Mouse (Mus musculus): ENCODE measurements around the gene Ctrl.
"Not testable (repeated sequence)": the region's sequence is repeated elsewhere in the genome, so short reads cannot be mapped to it uniquely, and the experiment has no call there.

Ctrl gene

DNA sequence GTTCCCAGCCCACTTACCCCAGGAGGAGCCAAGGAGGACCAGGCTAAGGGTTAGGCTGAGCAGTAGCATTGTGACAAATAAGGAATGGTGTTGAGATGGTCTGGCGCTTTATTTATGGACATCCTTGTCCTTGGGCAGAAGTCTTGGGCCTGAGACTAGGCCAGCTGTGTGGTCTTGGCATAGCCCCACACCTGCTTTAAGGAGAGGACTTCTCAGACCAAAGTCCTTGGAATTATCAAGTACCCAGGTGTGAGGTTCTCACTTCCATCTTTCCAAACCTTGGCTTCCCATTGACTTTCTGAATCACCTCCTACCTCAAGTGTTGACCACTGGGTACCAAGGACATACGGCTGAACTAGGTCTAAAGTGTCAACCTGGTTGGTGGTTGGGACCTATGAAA lies at the start of gene Ctrl:
Ctrl (minus strand) TSS at position 101 of the 400 bp plus-strand sequence.
- no peak for DNase-seq (ENCODE audit: low spot score in 2 of 2)

DNA sequence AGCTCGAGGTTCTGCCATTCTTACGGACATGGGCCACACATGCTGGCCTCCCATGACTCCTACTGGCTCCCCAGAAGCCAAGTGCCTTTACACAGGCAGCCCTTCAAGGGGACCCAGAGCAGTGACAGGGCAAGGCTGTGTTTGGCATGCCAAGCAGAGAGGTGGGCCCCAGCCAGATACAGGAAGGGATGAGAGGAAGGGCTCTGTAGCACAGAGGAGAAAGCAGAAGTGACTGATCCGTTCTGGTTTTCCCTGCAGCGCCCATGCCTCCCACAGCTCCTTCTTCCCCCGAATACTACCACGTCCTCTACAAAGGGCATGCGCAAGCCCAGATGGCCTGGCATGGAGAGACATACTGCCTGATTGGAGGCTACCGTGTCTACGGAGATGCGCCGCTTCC lies 49.7 kb upstream of the Ctrl start:
- not testable (repeated sequence) for DNase-seq (ENCODE audit: low spot score in 2 of 2)

DNA sequence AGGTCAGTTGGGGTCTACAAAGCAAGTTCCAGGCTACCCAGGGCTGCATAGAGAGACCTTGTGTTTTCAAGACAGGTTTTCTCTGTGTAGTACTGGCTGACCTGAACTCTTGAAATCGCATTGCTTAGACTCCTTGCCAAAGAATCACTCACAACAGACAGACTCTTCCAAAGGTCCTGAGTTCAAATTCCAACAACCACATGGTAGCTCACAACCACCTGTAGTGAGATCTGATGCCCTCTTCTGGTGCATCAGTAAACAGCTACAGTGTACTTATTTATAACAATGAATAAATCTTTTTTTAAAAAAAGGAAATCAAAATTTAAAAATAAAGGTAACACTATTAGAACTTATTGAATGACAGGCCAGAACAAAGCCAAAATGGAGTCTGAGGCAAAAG lies 47.5 kb upstream of the Ctrl start:
- DNase-seq (ENCODE audit: low spot score in 2 of 2), result no peak

DNA sequence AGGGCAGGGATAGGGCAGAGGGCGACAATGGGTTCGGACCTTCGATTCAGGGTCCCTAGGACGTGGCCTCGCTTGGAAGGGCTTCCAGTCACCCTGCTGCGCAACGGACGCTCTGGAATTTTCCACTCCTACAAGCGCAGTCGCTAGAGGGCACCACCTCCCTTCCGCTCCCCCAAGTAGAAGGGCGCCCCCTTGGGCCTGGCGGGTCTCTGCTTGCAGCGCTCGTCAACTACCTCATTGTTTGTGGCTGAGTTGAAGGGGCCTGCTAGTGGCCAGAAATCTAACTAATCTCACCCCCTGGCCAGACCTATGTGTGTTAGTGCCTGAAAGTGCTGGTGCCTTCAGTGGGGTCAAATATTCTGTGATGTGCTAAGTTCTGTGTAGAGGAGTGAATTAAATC lies 45.7 kb upstream of the Ctrl start, which contains the start of gene Dpep3:
Dpep3 (minus strand) TSS at position 105 of the 400 bp plus-strand sequence.
- no peak for DNase-seq (ENCODE audit: low spot score in 2 of 2)

DNA sequence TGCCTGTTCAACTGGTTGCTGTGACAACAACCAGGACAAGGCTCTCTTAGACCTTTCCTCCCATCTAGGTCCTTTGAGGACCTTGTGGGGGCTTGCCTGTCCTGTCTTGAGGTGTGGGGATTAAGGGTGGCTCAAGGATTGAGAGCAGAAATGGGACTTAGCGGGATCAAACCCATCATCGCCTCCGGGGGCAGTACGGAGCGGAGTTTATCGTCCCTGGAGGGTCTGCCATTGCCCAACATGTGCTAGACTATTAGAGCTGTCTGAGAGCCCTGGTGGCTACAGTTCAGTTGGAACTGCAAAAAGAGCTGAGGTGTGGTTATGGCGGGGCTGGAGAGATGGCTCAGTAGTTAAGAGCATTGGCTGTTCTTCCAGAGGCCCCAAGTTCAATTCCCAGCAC lies 41.7 kb upstream of the Ctrl start:
- no peak for DNase-seq (ENCODE audit: low spot score in 2 of 2)

DNA sequence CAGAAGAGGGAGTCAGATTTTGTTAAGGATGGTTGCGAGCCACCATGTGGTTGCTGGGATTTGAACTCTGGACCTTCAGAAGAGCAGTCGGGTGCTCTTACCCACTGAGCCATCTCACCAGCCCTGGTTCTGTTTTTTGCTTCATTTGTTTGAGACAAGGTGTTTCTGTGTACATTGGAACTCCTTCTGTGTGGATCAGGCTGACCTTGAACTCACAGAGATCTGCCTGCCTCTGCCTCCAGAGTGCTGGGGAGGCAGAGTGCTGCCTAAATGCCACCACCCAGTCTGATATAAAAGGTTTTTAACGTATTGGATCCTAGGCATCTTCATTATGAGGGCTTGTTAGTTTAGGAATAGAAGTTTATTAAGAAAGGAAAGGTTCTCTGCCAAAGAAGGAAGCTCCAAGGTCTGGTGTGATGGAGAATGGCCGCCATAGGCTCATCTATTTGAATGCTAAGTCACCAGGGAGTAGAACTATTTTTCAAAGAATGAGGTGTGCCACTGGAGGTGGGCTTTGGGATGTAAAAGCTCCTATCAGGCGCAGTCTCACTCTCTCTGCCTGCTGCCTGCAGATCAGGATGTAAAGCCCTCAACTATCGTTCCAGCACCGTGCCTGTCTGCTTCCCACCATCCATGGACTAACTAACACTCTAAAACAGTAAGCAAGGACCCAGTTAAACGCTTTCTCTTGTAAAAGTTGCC lies 37.5 kb upstream of the Ctrl start:
- DNase-seq (ENCODE audit: low spot score in 2 of 2), result no peak

DNA sequence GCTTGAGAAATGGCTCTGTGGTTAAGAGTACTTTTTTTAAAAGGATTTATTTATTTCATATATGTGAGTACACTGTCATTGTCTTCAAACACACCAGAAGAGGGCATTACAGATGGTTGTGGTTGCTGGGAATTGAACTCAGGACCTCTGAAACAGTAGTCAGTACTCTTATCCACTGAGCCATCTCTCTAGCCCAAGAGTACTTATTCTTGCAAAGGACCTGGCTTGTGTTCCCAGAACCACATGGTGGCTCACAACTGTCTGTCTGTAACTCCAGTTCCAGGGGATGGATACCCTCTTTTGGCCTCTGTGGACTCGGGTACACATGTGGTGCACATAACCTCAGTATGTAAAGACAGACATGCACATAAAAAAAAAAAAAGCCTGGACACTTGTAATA lies 35.7 kb upstream of the Ctrl start:
- DNase-seq (ENCODE audit: low spot score in 2 of 2), result no peak

DNA sequence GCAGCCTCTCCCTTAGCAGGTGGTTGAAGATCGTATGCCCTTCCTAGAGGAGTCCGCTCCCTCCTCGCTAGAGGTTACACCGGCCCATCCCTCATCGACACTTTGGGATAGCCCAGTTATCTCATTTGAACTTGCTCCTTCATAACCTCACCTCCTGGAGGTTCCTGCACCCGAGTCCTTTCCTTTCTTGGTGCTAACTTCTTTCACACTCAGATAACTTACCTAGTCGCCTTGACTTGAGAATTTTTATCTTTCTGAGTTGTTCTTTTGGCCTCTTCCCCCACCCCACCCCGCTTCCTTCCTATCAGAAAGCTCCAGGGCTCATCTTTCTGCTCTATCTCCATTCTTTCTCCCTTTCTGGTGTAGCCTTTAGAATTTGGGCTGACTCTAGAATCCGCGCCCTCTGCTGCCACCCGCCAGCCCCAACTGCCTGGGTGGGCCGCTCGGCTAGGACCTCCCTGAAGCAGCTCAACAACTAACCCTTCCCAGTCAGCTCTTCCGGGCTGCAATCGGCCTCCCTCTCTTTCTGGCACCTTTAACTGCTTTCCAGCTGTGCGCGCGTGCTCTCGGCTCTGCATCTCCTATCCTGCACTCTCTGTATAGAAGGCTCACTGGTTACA lies 33.1 kb upstream of the Ctrl start:
- peak; percentile 32 to 42 for DNase-seq (ENCODE audit: low spot score in 2 of 2)

DNA sequence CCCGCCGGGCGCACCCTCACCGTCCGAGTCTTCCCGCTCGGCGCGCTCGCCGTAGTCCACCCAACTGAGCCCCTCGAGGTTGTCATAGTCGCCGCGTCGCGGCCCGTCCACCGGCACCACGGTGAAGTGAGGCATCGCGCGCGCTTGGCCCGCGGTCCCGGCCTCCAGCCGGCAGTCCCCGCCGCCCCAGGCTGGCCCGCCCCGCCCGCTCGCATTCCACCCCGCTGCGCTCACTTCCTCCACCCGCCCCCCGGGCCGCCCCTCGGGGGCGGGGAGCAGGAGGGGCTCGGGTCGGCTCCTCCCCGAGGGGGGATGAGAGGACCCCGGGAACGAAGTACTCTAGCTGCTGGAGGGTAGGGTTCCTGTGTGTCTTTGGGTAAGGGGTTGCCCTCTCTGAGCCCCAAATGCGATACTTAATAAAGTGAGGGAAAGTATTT lies 32.3 kb upstream of the Ctrl start, which contains the start of gene Slc12a4:
Slc12a4 (minus strand) TSS at position 193 of the 437 bp plus-strand sequence.
- peak; percentile 77 to 79 for DNase-seq (ENCODE audit: low spot score in 2 of 2)

DNA sequence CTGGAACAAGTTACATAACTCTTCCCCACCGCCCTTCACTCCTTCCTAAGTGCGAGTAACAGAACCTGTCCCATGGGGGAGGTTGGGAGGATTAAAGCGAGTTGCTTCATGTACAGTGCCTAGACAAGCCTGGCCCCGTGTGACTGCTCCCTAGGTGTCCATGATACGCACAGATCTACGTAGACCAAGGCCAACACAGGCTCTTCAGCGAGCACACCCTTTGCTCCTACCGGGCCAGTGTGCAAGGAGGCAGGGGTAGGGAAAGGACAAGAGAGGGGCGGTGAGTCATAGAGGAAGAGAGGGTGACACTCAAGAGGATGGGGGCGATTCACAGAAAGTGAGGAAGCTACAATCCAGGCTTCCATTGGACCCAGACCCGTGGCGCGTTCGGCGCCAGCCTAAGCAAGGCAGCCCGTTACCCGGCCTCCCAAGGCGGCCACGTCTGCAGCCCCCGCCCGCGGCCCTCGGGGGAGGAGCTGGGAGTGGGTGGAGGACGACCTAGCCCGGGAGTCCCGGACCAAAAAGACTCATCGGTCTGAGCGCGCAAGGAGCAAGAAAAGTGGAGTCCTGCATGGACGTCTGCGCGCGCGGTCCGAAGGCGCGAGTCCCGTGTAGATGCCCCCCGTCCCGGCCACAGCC lies 31.7 kb upstream of the Ctrl start:
- DNase-seq (ENCODE audit: low spot score in 2 of 2), result peak; percentile 42 to 51

DNA sequence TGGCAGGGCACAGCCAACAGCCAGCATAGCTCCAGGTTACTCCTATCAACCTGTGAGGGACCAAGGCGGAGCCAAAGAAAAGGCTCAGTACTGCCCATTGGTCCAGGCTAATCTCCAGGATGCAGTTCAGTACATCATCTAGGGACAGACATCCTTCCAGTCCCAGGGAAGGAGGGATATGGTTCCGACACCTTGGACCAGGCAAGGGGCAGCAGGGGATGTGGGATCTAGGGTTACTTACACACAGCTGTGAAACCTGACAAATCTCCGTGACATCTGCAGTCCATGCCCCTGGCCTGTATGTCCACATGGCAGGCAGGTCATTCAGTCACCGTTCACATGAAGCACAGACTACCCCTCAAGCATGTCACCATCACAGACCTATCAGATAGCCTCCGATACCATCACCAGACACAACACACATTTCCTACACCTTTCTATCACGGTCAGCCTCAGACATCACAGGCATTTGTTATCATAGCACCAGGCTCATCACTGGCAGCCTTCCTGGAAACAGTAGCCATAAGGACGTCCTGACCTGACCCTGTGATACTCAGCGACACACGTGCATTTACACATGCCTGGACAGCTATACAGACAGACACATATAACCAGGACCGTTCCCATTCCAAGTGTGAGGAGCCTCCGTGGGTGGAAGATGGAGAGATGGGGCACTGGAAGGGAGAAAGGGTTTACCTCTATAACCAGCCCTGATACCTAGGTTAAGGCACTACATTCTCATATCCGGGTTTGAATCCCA lies 31.0 kb upstream of the Ctrl start:
- DNase-seq (ENCODE audit: low spot score in 2 of 2), result no peak

DNA sequence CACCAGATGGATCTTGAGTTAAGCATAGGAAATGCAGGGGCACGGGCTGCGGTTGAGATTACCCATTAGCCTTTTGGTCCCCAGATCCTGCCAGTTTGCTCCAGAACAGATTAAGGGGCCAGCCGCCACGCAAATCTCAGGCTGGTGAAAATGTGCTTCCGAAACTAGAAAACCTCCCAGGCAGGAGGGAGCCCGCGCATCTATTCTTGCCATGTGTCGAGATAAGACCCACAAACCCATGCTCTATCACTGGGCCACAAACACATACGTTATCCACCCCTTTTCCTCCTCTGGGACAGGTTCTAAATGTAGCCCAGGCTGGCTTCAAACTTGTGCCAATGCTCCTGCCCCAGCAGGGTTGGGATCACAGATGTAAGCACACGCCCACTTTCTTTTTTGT lies 27.9 kb upstream of the Ctrl start:
- DNase-seq (ENCODE audit: low spot score in 2 of 2), result no peak

DNA sequence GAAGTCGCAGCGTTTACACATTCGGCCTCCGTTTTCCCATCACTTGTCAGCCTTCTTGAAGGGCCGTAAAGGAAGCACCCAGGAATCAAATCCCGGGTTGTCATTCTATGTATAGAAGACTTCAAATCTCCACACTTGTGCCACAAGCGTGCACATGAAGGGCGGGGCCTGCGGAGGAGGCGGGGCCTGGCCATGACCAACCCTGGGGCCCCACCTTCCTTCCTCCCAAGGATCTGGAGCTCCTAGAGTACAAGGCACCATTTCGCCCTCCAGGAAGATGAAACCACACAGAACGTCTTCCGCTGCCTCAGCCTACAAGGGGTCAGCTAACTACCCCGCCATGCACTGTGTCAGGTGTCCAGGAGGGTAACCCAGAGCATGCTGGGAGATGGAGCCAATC lies 27.4 kb upstream of the Ctrl start:
- no peak for DNase-seq (ENCODE audit: low spot score in 2 of 2)

DNA sequence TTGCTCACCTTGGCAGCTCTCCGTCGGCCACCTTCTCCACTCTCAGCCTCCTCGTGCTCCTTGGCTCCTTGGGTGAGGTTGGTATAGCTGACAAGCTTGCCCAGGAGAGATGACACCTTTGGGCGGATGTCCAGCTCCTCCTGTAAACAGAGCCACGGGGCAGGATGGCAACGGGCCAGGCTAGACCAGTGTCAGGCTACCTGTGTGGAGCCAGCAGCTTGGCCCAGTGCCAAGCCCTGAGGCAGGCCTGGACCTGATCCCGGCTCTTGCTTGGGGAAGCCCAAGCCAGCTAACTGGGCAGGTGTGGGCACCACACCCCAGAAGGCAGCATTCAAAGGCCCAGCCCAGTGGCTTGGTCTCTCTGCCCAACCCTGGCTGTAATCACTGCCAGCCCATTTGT lies 25.7 kb upstream of the Ctrl start:
- no peak for DNase-seq (ENCODE audit: low spot score in 2 of 2)

DNA sequence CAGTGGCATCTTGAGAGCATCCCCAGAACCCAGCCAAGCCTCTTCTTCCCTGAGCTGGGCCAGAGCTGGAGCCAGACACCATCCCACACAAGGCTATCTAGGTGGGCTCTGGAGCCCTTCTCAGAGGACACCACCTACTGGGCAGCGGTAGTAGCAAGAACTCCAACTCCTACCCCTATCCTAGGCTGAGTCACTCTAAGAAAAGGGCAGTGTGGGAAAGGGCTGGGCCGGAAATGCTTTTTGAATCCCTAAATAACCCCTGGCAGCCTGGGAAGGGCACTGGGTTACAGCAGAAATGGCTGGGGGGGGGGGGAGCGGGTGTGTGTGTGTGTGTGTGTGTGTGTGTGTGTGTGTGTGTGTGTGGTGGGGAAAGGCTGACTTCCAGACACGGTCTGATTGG lies 24.2 kb upstream of the Ctrl start:
- no peak for DNase-seq (ENCODE audit: low spot score in 2 of 2)

DNA sequence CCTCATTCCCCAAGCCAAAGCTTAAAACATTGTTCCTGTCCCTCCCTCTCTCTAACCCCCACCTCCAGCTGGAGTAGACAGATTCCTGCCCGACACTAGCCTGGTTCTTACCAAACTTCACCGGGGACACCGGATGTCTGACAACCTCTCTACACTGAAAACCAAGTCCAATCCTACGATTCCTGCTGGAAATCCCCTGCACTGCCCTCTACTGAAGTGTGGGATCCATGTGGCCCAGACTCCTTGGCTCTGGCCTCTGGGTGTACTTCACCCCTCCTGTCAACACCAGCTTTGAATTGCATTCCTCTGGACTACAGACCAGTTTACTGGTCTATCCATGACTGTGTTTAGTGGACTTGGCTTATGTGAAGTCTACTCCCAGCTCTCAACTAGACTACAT lies 22.9 kb upstream of the Ctrl start:
- DNase-seq (ENCODE audit: low spot score in 2 of 2), result no peak

DNA sequence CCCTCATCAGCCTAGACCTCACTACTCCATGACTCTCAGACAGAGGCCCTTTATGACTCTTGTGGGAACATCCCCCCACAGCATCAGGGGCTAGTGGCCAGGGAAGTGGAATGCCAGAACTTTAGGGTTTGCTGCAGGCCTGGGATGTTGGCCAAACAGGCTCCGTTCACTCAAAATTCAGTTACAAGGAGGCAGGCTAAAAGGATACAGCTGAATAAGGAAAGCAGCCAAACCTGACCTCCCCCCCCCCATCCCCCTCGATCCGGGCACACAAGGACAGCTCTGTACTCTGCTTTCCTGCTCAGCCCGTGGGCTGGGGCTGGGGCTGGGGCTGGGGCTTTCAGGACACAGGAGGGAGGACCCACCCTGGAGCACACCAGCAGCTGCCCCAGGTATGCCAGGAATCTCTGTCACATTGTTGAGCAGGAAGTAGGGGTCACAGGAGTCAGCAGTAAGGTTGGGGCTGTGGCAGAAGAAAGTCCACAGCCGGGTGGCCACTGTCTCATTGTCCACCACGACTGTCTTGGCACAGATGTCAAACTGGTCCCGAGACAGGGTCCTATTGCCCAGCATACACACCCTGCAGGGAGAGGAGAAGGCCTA lies 17.5 kb upstream of the Ctrl start:
- no peak for DNase-seq (ENCODE audit: low spot score in 2 of 2)

DNA sequence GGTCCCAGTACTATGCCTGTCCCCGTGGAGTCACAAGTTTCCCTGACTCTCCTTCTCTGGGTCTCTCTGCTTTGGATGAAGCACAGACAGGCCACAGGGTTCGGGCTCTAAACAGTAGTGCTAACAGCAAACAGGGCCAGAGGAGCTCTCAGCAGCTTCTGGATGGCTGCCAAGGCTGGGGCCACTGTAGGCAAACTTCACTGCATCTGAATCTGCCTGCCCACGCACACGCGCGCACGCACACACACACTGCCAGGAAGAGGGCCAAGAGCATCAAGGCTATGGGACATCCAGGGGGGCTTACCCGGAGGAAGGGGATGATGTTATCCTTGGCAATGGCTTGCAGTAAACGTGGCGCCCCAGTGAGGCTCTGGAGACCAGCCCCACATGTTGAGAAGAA lies 15.7 kb upstream of the Ctrl start:
- no peak for DNase-seq (ENCODE audit: low spot score in 2 of 2)

DNA sequence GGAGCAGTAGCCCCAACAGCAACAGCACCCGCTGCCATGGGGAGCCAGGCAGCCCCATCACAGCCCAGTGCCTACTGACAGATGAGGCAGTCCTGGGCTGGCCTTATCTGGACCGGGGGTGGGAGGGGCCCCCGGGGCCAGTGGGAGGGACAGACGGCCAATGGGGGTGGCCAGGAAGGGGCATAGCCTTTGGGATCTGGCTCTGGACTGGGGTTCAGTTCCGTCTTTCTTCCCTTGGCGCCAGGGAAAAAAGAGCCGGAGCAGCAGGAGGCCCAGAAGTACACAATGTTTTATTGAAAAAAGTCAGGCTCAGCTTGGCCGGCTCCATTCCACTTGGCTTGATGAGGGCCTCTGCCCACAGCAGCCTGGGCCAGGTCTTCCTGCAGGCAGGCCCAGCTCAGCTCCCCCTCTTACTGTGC lies 9.7 kb upstream of the Ctrl start, which contains the start of gene Lcat:
Lcat (minus strand) TSS at position 62 of the 419 bp plus-strand sequence.
- DNase-seq (ENCODE audit: low spot score in 2 of 2), result no peak

DNA sequence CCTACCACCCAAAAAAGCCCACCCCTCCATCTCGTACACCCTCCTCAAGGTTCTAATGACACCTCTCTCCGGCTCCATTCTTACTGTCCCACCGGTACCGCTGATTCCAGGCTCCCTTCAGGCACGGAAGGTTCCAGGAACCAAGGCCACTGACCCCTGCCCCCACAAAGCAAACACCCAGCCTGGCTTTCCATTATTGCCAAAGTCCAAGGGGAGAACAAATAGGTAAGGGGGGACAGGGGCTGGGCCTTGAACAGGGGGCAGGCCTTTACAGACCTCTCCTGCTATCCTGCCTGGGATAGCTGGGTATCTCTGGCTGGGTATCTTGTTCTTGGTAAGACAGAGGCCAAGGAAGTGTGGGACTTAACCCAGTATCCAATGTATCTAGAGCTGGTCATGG lies 8.9 kb upstream of the Ctrl start:
- no peak for DNase-seq (ENCODE audit: low spot score in 2 of 2)

DNA sequence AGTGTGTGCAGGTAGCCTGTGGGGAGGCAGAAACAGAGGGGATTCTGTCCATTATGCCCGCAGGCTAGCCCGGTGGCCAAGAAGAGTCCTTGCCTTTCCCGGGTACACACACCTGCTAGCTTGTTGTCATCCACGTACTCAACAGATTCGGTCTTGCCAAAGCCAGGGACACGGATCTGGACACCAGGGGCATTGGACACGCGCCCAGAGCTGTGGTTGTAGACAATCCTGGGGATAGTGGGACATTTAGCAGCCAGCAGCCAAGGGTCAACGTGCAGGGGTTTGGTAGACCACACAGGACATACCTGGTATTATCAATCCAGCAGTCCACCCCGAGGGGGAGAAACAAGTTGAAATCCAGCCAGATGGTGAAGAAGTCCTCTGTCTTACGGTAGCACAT lies 8.4 kb upstream of the Ctrl start:
- no peak for DNase-seq (ENCODE audit: low spot score in 2 of 2)

DNA sequence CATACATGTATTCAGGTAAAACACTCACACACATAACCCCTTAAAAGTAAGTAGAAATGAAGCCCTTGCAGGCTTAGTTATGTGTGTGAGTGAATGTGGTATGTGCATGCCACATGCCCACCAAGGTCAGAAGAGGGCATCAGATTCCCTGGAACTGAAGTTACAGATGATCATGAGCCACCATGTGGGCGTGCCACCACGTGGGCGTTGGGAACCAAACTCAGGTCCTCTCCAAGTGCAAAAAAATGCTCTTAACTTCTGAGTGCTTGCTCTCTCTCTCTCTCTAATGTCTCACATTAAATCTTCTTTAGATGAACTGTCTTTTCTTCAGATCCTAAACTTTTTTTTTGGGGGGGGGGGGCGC lies 4.6 kb upstream of the Ctrl start, which contains the start of gene Psmb10:
Psmb10 (minus strand) TSS at position 139 of the 364 bp plus-strand sequence.
- DNase-seq (ENCODE audit: low spot score in 2 of 2), result peak in 1 of 2 experiments; percentile 47
